Mouse (Mus musculus) lung, postnatal 36 days (tissue): ENCODE results near the gene Gnb1l.

ENCODE experiments used
- DNase-seq: peaks from one replicate; pipeline ENCODE4 v3.0.0; 2022; ENCODE audit warnings: mixed read lengths

Gene Gnb1l

GRCm38 (mm10) chr16:18498558-18498990 is at the start of gene Gnb1l, which contains the start of gene Rtl10:
TSS of gene Gnb1l (plus strand) at chr16:18498713.
TSS of gene Rtl10 (plus strand) at chr16:18498901.
- peak; percentile 96 for DNase-seq

GRCm38 (mm10) chr16:18449005-18449404 is 49.5 kb upstream of the Gnb1l start:
- no peak for DNase-seq

GRCm38 (mm10) chr16:18451486-18452181 is 46.9 kb upstream of the Gnb1l start:
- DNase-seq, result no peak

- no peak for DNase-seq
Measured at GRCm38 (mm10) chr16:18452361-18452862, 46.1 kb upstream of the Gnb1l start.

GRCm38 (mm10) chr16:18453846-18454245 is 44.7 kb upstream of the Gnb1l start:
- no peak for DNase-seq

- no peak for DNase-seq
Measured at GRCm38 (mm10) chr16:18455407-18455806, 43.1 kb upstream of the Gnb1l start.

- no peak for DNase-seq
Measured at GRCm38 (mm10) chr16:18458661-18459060, 39.9 kb upstream of the Gnb1l start.

- DNase-seq, result peak; percentile 63
Measured at GRCm38 (mm10) chr16:18459335-18459954, 39.1 kb upstream of the Gnb1l start.

- DNase-seq, result peak; percentile 49
Measured at GRCm38 (mm10) chr16:18459955-18460370, 38.5 kb upstream of the Gnb1l start.

GRCm38 (mm10) chr16:18460826-18461225 is 37.7 kb upstream of the Gnb1l start:
- DNase-seq, result no peak

GRCm38 (mm10) chr16:18462031-18462430 is 36.5 kb upstream of the Gnb1l start:
- no peak for DNase-seq

- peak; percentile 49 for DNase-seq
Measured at GRCm38 (mm10) chr16:18462598-18462997, 35.9 kb upstream of the Gnb1l start.

- peak; percentile 75 for DNase-seq
Measured at GRCm38 (mm10) chr16:18464271-18464670, 34.2 kb upstream of the Gnb1l start.

GRCm38 (mm10) chr16:18470829-18471228 is 27.7 kb upstream of the Gnb1l start:
- no peak for DNase-seq

GRCm38 (mm10) chr16:18471381-18471955 is 27.0 kb upstream of the Gnb1l start:
- DNase-seq, result no peak

GRCm38 (mm10) chr16:18471976-18472375 is 26.5 kb upstream of the Gnb1l start:
- no peak for DNase-seq

- no peak for DNase-seq
Measured at GRCm38 (mm10) chr16:18472416-18472815, 26.1 kb upstream of the Gnb1l start.

GRCm38 (mm10) chr16:18472976-18473375 is 25.5 kb upstream of the Gnb1l start:
- no peak for DNase-seq

- DNase-seq, result no peak
Measured at GRCm38 (mm10) chr16:18474021-18474420, 24.5 kb upstream of the Gnb1l start.

- DNase-seq, result no peak
Measured at GRCm38 (mm10) chr16:18477996-18478395, 20.5 kb upstream of the Gnb1l start.

GRCm38 (mm10) chr16:18479667-18480066 is 18.8 kb upstream of the Gnb1l start:
- no peak for DNase-seq

GRCm38 (mm10) chr16:18480933-18481485 is 17.5 kb upstream of the Gnb1l start:
- no peak for DNase-seq

- no peak for DNase-seq
Measured at GRCm38 (mm10) chr16:18482431-18482830, 16.1 kb upstream of the Gnb1l start.

- no peak for DNase-seq
Measured at GRCm38 (mm10) chr16:18483839-18484238, 14.7 kb upstream of the Gnb1l start.
